Mouse (Mus musculus): ENCODE results near the gene Srl.

DNA sequence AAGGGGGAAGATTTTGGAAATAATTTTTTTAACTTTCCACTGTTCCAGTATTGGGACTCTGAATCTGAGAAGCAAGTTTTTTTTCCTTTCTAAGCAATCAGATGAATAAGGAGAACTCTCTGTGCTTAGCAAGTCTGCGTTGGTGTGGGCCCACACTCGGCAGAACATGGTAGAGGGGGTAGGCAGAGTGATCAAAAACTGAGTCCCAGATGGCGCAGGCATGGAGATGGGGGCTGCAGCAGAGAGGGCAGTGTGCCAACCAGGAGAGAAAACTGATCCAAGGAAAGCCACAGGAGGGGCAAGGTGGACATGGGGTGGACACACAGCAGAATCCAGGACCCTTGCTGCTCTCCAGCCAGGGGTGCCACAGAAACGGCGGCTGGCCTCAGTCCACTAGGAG, 85.2 kb downstream of the Srl start:
- TF ChIP-seq POLR2A (IDR thresholded peaks at IDR 0.05; ENCODE audit: low read depth, low read length) (no peak), CTCF (conservative IDR thresholded peaks at IDR 0.05; ENCODE audit: insufficient read depth, insufficient read length, low read depth, low read length) (no peak)
